Mouse (Mus musculus) cerebellum, adult 11 months (tissue): ENCODE measurements around the gene Ctnnbl1.

Experiments used
- DNase-seq: peaks from one replicate; pipeline ENCODE4 v3.0.0; 2022

The Ctnnbl1 gene

GRCm38 (mm10) chr2:157795627-157796423 is 58.6 kb downstream of the Ctnnbl1 start:
- DNase-seq: no peak

- DNase-seq: no peak
Measured at GRCm38 (mm10) chr2:157799533-157799932, 62.3 kb downstream of the Ctnnbl1 start.

DNA sequence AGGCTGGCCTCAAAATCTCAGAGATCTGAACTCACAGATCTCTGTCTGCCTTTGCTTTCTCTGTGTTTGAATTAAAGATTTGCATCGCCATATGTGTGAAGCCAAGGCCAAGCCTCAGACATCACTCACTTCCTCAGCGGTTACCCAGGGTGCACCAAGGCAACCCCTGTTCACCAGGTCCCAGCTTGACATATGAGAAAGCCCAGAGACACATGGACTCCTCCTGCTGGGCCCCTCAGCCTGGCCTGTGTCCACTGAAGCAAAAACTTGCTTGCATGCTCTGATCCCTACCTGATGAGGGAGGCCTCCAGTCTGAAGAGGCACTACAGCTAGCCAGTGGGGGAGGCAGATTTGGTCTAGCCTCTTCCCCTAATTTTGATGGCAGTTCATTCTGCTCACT is 63.1 kb downstream of the Ctnnbl1 start:
- DNase-seq: no peak

DNA sequence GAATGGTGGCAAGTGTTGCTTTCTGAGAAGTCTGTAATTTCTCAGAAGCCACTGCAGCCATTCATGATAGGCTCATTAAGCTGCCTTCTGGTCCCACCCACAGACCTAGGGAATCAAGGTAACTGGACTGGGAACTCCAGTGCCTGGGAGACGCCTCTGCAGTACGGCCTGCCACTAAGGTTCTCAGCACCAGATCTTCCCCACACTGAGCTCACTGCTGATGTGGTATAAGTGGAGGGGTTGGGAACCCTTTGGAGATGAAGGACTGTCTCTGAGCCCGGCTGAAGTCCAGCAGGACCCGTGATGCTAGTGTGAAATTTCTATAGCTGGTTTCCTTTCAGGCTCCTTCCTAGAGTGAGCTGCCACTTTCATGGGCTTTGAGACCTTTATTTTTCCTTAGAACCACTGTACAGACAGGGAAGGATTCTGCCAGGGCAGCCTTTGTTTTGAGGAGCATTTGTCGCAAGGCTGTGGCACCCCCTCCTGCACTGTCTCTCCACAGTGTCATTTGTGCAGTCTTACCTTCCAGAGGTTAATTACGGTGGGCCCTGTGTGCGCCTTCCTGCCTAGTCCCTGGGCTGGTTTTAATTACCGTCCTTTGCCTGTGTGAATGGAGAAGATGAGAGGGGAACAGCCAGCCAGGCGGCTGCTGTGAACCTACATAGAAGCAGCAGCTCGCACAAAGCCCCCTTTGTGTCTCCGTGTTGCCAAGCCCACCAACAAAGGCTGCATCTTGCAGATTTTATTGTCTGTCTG is 63.7 kb downstream of the Ctnnbl1 start:
- no peak for DNase-seq

DNA sequence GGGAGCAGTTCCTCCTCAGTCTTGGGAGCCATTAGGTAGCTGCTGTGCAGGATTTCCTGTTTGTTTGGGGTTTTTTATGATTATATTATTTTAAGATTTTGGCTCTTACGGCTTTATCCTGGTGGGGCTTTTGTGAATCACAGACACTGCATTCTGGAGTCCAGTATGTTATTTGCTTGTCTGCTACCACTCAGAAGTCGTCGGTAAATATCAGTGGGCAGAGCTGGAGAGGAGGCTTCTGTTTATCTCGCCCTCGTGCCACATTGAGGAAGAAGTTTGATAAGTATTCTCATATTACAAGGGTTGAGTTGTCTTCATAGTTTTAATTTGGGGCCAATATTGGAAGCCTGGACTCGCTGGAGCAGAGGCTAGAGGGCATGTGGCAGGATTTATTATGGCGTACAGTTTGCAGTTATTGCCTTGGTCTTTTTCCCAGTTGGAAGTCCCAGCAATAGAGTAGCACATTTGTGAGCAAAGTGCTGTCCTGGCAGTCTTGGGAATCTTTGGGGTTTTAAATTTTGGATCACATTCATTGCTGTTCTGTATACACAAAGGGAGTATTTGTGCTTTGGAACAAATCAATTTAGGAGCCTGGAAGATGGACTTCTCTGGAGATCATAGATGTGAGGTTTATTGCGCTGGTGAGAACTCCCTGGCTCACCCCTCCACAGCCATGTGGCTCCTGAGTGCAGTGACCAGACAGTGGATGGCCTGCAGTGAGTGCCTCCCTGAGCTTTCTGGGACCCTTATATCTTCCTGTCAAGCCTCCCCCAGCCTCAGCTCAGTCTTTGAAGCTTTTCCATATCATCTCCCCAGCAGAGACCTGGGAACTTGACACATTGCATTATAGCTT is 64.5 kb downstream of the Ctnnbl1 start:
- no peak for DNase-seq

DNA sequence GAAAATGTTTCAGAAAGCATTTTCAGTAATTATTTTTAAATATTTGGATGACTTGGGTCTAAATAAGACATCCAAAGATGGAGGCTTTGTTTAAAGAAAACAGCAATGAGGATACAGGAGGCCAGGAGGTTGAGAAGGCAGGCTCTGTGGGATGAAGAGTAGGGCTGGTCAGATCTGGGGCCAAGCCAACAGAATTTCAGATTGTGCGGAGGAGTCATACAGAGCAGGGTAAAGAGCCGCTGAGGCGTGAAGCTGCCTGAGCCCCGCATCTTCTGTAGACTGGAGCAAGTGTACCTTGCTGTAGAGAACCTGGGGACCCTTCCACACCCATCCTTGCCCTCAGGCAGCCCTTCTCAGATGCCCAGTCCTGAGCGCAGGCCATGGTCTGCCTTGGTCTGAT is 65.5 kb downstream of the Ctnnbl1 start:
- peak; percentile 10 for DNase-seq

DNA sequence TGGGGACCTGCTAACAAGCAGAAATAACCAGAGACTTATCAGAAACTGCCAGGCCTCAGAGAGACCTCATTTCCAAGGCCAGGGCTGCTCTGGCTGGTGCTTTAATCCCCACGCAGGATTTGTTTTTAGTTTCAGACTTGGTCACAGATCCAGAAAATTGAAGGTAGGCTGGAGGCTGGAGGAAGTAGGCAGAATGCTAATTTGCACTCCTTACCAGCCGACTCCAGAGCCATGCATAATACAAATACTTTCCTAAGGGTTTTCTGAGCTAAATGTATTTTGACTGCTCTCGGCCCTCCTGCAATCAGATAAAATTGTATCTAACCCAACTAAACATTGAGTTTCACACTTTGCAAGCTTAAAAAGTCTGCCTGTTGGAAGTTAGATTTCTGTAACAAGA is 67.2 kb downstream of the Ctnnbl1 start:
- DNase-seq: no peak

GRCm38 (mm10) chr2:157805091-157805490 is 67.9 kb downstream of the Ctnnbl1 start:
- DNase-seq: no peak

GRCm38 (mm10) chr2:157807076-157807475 is 69.9 kb downstream of the Ctnnbl1 start:
- DNase-seq: no peak

DNA sequence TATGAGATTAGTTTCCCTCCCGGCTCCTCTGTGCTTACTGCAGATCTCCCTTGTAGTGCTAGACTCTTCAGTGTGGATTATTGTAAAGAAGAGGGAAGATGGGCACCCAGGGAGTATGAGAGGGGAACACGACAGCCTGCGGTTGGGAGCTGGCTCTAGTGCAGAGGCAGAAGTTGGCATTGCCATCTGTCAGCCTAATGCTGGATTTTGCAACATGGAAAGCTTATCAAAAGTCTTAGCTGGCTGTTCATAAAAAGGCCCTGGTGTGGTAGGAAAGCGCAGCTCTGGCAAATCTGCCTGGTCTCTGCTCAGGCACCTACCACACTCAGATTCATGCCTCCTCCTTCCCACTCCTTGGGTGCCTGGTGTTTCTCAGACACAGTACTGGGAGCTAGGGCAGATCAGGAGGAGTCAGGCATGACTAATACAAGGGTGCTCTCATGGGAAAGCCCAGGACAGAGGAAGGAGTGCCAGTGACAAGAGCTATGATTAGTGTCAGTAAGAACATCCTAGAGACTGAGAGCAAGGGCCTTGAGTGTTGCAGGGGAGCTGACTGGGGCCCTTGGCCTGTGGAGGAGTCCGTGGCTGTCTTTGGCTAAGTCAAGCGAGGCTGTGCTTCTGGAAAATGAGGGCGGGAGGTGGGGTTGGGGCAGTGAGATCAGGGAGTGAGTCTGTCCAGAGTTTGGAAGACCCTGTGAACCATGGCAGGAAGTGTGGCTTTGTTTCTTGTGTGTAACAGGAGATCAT is 70.6 kb downstream of the Ctnnbl1 start:
- DNase-seq: no peak

DNA sequence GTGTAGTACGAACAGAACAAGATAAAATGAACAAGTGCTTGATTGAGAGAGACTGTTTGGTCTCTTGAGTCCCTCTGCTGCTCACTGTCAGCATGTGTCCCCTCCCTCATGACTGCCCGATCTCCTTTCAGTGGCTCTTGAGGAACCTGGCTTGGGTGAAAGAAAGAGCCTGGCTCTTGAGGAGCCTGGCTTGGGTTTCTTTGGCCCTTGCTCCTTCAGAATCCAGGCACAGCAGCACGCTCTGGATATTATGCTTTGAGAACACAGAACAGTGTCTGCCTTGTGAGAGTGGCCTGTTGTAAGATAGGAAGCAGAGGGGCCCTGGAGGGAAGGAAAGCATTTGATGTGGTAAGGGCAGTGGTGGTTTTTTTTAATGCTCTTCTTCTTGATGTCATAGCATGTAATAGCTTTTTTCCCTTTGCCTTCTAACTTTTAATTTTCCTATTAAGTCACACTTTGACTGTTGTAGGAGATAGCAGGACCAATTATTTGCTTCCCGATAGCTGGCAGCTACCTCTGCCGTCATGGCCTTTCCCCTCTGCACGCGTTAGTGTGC is 71.2 kb downstream of the Ctnnbl1 start:
- no peak for DNase-seq

DNA sequence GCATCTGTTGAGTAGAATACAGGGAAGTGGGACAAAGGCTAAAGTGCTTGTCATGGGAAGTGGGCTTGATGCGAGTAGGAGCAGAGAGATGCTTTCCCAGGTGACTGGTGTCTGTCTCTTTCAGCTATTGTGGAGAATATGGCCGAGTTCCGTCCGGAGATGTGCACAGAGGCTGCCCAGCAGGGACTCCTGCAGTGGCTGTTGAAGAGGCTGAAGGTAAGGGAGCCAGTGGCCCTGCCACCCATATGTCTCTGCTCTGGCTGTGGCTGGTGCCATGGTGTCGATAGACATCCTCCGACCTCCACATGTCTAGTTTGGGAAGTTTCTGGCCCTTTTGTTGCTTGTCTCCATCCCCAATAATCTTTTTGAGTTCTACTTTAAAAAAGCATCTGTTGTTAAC is 72.1 kb downstream of the Ctnnbl1 start:
- DNase-seq: no peak

GRCm38 (mm10) chr2:157810749-157811148 is 73.5 kb downstream of the Ctnnbl1 start:
- no peak for DNase-seq

DNA sequence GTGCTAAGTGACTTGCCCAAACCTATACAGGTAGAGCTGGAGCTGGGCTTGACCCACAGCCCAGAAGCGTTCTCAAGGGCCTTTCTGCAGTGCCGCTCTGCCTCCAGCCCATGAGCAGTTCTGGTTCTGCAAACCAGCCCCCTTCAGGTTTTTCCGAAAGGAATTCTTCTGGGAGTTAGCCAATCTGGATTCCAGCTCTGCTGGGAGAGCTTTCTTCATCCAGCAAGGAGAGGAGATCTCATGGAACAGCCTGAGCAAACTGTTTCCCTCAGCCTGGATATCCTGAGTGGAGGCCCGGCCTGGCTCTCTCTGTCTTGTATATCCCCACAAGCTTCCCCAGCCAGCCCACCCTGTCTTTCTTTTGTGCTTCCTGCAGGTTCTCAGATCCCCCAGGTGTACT is 75.9 kb downstream of the Ctnnbl1 start:
- no peak for DNase-seq

- no peak for DNase-seq
Measured at GRCm38 (mm10) chr2:157814116-157814964, 77.1 kb downstream of the Ctnnbl1 start.

DNA sequence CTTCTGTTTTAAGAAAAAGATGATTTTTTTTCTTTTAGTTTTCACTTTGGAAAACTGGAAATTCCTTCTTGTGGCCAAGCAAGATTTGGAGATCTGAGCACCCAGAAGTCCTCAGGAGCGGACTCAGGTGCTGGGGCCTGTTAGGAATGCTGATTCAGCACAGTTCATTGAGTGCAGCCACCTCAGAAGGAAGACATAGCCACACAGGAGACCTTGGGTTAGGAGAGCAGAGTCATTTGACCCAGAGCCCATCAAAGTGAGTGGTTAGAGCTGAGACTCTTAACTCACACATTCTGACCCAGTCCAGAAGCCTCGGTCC is 77.7 kb downstream of the Ctnnbl1 start:
- DNase-seq: no peak

- no peak for DNase-seq
Measured at GRCm38 (mm10) chr2:157817672-157818071, 80.5 kb downstream of the Ctnnbl1 start.

- no peak for DNase-seq
Measured at GRCm38 (mm10) chr2:157818576-157819320, 81.5 kb downstream of the Ctnnbl1 start.

- no peak for DNase-seq
Measured at GRCm38 (mm10) chr2:157819401-157819800, 82.2 kb downstream of the Ctnnbl1 start.

DNA sequence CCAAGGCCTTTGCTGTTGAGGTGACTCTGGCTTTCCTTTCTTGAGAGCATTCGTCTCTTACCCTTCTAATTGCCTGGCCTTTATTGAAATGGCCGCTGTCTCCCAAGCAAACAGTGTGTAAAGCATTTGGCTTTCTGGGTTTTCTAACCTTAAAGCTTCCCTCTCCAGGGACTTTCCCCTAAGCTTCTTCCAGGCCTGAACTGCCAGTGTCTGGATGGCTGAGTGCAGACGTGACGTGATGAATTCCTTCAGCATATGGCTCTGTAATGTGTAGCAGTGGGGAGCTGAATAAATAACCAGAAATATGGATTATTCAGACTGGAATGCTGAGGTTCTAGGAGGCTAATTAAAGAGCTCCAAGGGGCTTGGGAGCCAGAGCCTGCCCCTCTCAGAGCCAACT is 84.1 kb downstream of the Ctnnbl1 start:
- no peak for DNase-seq

DNA sequence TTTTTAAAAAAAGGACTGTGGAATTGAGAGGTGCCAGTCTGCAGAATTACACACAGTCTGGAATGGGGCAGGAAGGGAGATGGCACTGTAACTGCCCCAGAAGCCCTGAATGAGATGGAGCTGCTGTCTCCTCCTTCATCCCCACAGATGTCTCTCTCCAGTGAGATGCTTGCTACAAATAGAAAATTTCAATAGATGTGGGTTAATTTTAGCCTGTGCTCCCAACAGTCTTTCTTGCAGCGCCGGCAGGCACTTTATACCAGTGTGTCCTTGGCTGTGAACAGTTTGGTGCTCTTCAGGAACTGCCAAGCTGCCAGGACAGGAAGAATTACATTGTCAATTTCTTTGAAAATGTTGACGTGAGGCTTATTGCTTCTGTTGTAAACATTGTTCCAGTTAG is 86.3 kb downstream of the Ctnnbl1 start:
- no peak for DNase-seq
